Mouse (Mus musculus) lung, postnatal 0 days (tissue): ENCODE data around the gene ccdc198.

Experiments used
- CTCF ChIP-seq: IDR thresholded peaks from 2 replicates; pipeline ENCODE4 v1.5.1; 2016; ENCODE audit warnings: antibody characterized with exemption, mild to moderate bottlenecking
- EP300 ChIP-seq: IDR thresholded peaks from 2 replicates; pipeline ENCODE4 v1.6.1; 2016; ENCODE audit warnings: antibody characterized with exemption, mild to moderate bottlenecking, control low read depth

DNA sequence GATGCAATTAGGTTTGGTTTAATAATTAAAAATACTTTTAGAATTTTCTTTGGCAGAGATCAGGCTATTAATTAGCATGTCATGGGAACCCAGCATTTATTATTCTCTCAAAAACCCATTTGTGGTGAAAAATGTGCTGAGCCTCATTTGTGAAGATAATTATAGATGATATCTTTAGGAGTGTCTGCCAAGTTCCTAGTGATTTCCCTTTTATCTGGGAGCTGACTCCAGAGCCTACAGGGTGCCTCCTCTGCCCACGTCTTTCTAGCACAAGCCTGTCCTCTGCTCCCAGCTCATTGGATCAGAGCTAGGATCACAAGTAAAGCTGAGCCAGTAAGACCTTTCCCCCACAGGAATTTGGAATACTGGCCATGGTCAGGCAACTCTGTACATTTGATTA lies 3.8 kb downstream of the ccdc198 start:
- no peak for TF ChIP-seq CTCF
- no peak for TF ChIP-seq EP300
